Mouse (Mus musculus): Measurements from ENCODE around the gene Kcnk6. TPM values are rescaled to one million over a fixed set of nuclear protein-coding genes. Genes with fewer than 3 reads are reported as not detected.
"Not testable (repeated sequence)": the region's sequence is repeated elsewhere in the genome, so short reads cannot be mapped to it uniquely, and the experiment has no call there.

Kcnk6 gene
- polyA plus RNA-seq, 1 experiment from 2014 or later: 1.5 TPM

DNA sequence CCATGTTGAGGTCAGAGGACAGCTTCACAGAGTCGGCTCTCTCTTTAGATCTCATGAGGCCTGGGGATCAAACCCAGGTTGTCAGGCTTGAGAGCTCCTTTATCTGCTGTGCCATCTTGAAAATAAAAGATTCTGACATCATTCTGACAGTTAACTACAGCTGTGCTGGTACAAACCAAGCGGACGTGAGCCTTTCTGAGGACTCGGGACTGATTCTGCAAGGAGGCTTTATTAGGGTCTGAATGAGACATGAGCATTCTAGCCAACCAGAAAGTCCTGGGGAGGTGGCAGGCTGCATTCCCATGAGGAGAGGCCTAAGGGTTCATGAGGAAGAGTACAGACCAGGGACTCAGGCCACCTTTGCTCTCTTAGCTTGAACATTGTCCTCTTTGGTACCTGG lies 51.0 kb downstream of the Kcnk6 start:
- WGBS (ENCODE audit: insufficient replicate concordance): 64% methylated on average over 4 of the region's 4 CpGs
- not testable (repeated sequence) for H3K9me3 ChIP-seq (replicated peaks); DNase-seq; H3K27me3 ChIP-seq; H3K9ac ChIP-seq; ATAC-seq (ENCODE audit: low read depth); H3K27ac ChIP-seq; H3K4me3 ChIP-seq (replicated peaks)
- H3K36me3 ChIP-seq: peaks cover 17% of the 10 kb centered on the region
- H3K4me1 ChIP-seq (replicated peaks): peaks cover 28% of the 10 kb centered on the region
- 0 out of 2 replicates have a peak overlapping the region, but pooled peaks have one; percentile 91 for H3K4me2 ChIP-seq

DNA sequence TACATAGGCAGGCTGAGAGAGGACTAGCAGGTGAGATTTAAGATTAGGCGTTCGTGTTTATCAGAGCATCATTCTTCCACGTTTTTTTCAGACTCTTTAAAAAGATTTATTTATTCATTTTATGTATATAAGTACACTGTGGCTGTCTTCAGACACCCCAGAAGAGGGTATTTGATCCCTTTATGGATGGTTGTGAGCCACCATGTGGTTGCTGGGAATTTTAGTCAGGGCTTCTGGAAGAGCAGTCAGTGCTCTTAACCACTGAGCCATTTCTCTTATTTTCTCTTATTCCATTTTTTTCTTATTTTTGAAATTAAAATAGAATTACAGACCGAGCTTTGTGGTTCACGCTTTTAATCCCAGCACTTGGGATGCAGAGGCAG lies 51.5 kb downstream of the Kcnk6 start:
- no peak for ATAC-seq (ENCODE audit: low read depth)

DNA sequence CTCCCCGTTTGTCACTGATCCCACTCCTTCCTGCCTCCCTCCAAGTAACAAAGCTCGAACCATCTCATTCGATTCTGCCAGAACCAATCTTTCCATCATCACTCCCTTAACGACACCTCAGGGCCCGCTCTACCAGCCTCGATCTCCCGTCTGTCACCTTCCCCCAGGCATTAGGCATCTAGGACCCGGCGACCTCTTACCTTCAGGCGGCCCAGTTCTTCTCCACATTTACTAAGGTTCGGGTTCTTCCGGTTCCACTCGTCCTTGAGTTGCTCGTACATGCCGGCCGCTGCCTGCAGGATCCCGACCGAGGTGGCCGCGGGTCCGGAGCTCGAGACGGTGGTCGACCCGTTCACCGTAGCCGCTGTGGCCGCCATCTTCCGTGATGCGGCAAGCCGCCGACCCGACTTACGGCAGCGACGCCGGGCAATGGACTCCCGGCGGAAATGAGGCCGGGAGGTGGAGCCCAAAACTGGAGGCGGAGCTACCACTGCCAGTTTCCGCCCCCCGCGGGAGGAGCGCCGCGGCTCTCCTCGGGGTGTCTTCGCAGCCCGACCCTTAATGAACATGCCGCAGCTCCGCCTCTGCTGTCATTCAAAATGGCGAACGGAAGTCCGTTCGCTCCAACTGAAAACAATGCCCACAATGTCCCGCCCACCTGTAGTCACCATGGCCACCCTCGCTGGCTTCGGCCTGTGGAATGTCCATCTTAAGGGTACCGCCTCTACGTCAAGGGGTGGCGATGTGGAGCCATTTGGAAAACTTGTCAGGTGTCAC lies 52.0 kb downstream of the Kcnk6 start, which contains the start of gene Psmd8:
TSS of gene Psmd8 (minus strand) at position 625 of the 777 bp plus-strand sequence.
- Histone ChIP-seq H3K9me3 (replicated peaks) (no peaks in the 10 kb centered on the region), H3K4me3 (replicated peaks) (peak within 1 kb of the TSS; percentile 85), H3K4me1 (replicated peaks) (peaks cover 28% of the 10 kb centered on the region), H3K9ac (peak within 1 kb of the TSS; percentile 87), H3K27ac (peak within 1 kb of the TSS; percentile 59), H3K4me2 (peak within 1 kb of the TSS; percentile 91), H3K36me3 (peaks cover 28% of the 10 kb centered on the region), H3K27me3 (no peaks in the 10 kb centered on the region)
- peak; percentile 93 for ATAC-seq (ENCODE audit: low read depth)
- DNase-seq: peak; percentile 95
- under 1% methylated on average over 62 of the region's 62 CpGs for WGBS (ENCODE audit: insufficient replicate concordance)

More for the DNA sequence above, 51.5 kb downstream of the Kcnk6 start:
- peaks cover 28% of the 10 kb centered on the region for H3K4me1 ChIP-seq (replicated peaks)
- H3K9ac ChIP-seq: peak overlapping the region; percentile 50; the same call in 1 of the 2 replicates
- peak overlapping the region; percentile 43 for H3K27ac ChIP-seq
- peak overlapping the region; percentile 91 for H3K4me2 ChIP-seq
- no peaks in the 10 kb centered on the region for H3K9me3 ChIP-seq (replicated peaks)
- peak overlapping the region; percentile 85 for H3K4me3 ChIP-seq (replicated peaks)
- H3K36me3 ChIP-seq: peaks cover 22% of the 10 kb centered on the region
- H3K27me3 ChIP-seq: no peaks in the 10 kb centered on the region
- WGBS (ENCODE audit: insufficient replicate concordance): 40% methylated on average over 5 of the region's 5 CpGs
- no peak for DNase-seq

- 14% methylated on average over 7 of the region's 7 CpGs for WGBS (ENCODE audit: insufficient replicate concordance)
- peaks cover 28% of the 10 kb centered on the region for H3K4me1 ChIP-seq (replicated peaks)
Observed at GRCm38 (mm10) chr7:29179323-29179722, 53.0 kb downstream of the Kcnk6 start.

DNA sequence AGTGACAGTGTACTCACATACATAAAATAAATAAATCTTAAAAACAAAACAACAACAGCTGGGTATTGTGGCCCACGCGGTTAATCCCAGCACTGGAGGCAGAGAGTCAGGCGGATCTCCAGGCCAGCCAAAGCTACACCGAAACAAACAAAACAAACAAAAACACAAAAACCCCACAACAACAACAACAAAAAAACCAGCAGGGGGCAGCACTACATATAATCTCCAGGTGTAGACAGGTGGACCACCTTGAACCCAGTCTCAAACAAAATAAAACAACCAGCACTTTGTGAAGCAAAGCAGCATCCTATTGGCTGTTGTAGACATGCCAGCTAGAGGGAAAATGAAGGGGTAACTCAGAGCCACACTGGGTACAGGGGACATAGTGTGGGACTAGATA lies 54.2 kb downstream of the Kcnk6 start:
- Histone ChIP-seq H3K27ac (no peak overlapping the region), H3K9me3 (replicated peaks) (no peaks in the 10 kb centered on the region), H3K27me3 (peaks cover 8% of the 10 kb centered on the region), H3K4me3 (replicated peaks) (peak overlapping the region; percentile 85; the same call in 1 of the 2 replicates), H3K4me1 (replicated peaks) (peaks cover 28% of the 10 kb centered on the region), H3K4me2 (no peak overlapping the region; the same call in 1 of the 2 replicates), H3K36me3 (peaks cover 49% of the 10 kb centered on the region), H3K9ac (no peak overlapping the region)
- ATAC-seq (ENCODE audit: low read depth): no peak
- WGBS (ENCODE audit: insufficient replicate concordance): 91% methylated on average over 4 of the region's 4 CpGs
- no peak for DNase-seq

More at GRCm38 (mm10) chr7:29179323-29179722, 53.0 kb downstream of the Kcnk6 start:
- peaks cover 37% of the 10 kb centered on the region for H3K36me3 ChIP-seq
- peak overlapping the region; percentile 59; the same call in 1 of the 2 replicates for H3K27ac ChIP-seq
- H3K4me3 ChIP-seq (replicated peaks): peak overlapping the region; percentile 85
- H3K9ac ChIP-seq: peak overlapping the region; percentile 87
- ATAC-seq (ENCODE audit: low read depth) (no peak), DNase-seq (no peak)
- peak overlapping the region; percentile 91 for H3K4me2 ChIP-seq
- no peaks in the 10 kb centered on the region for H3K9me3 ChIP-seq (replicated peaks)
- H3K27me3 ChIP-seq: no peaks in the 10 kb centered on the region

GRCm38 (mm10) chr7:29172390-29173016 lies 59.8 kb downstream of the Kcnk6 start:
- H3K4me1 ChIP-seq (replicated peaks): peaks cover 37% of the 10 kb centered on the region
- H3K27ac ChIP-seq: no peak overlapping the region
- no peak for DNase-seq
- peak overlapping the region; percentile 74; the same call in 1 of the 2 replicates for H3K4me2 ChIP-seq
- no peak overlapping the region for H3K4me3 ChIP-seq (replicated peaks)
- no peak for ATAC-seq (ENCODE audit: low read depth)
- 54% methylated on average over 32 of the region's 32 CpGs for WGBS (ENCODE audit: insufficient replicate concordance)
- H3K9ac ChIP-seq: no peak overlapping the region
- peaks cover 64% of the 10 kb centered on the region for H3K27me3 ChIP-seq
- H3K9me3 ChIP-seq (replicated peaks): no peaks in the 10 kb centered on the region
- peaks cover 45% of the 10 kb centered on the region for H3K36me3 ChIP-seq

Other genes with a start within 250 kb of the Kcnk6 start
- gene Ryr1, start 107.3 kb downstream of the Kcnk6 start, polyA plus RNA-seq (2015; fragmentation: Nextera tagmentation; extraction: Ambion mirVana): 0.16 and 0.22 TPM in 2 replicates
- gene Rasgrp4, start 97.7 kb downstream of the Kcnk6 start, polyA plus RNA-seq (2015; fragmentation: Nextera tagmentation; extraction: Ambion mirVana): 0.29 and 0.32 TPM in 2 replicates
- gene Fam98c, start 76.3 kb downstream of the Kcnk6 start, polyA plus RNA-seq (2015; fragmentation: Nextera tagmentation; extraction: Ambion mirVana): 8.1 and 8.5 TPM in 2 replicates
- 0.07 and 0.10 TPM in 2 replicates for gene Ggn, start 62.3 kb downstream of the Kcnk6 start, polyA plus RNA-seq (2015; fragmentation: Nextera tagmentation; extraction: Ambion mirVana)
- gene Spred3, start 62.1 kb downstream of the Kcnk6 start, polyA plus RNA-seq (2015; fragmentation: Nextera tagmentation; extraction: Ambion mirVana): 0.23 and 0.41 TPM in 2 replicates
- gene Psmd8, start 51.8 kb downstream of the Kcnk6 start, polyA plus RNA-seq (2015; fragmentation: Nextera tagmentation; extraction: Ambion mirVana): 136 and 155 TPM in 2 replicates
- 0.09 and 0.22 TPM in 2 replicates for gene Catsperg1, start 18.5 kb downstream of the Kcnk6 start, polyA plus RNA-seq (2015; fragmentation: Nextera tagmentation; extraction: Ambion mirVana)
- gene Yif1b, start 5.8 kb upstream of the Kcnk6 start, polyA plus RNA-seq (2015; fragmentation: Nextera tagmentation; extraction: Ambion mirVana): 49.5 and 51.2 TPM in 2 replicates
- gene 2200002D01Rik, start 16.0 kb upstream of the Kcnk6 start, polyA plus RNA-seq (2015; fragmentation: Nextera tagmentation; extraction: Ambion mirVana): 3.1 and 4.4 TPM in 2 replicates
- gene Spint2, start 49.4 kb upstream of the Kcnk6 start, polyA plus RNA-seq (2015; fragmentation: Nextera tagmentation; extraction: Ambion mirVana): 24.9 and 25.2 TPM in 2 replicates
- 3.2 and 3.6 TPM in 2 replicates for gene Ppp1r14a, start 56.8 kb upstream of the Kcnk6 start, polyA plus RNA-seq (2015; fragmentation: Nextera tagmentation; extraction: Ambion mirVana)
- 1.7 and 2.3 TPM in 2 replicates for gene Dpf1, start 71.4 kb upstream of the Kcnk6 start, polyA plus RNA-seq (2015; fragmentation: Nextera tagmentation; extraction: Ambion mirVana)

All from liver, embryonic 13.5 days (tissue).